Mouse (Mus musculus) v-Abl transformed pro-B cells (cell line): ENCODE data around the gene Batf3.

Source experiments
- in situ Hi-C, 2 experiments: fragments of 400-800 bp; cut with MboI; formaldehyde crosslinking; loops; one replicate each; pipeline ENCODE4 v1.15.1; 2025; ENCODE audit not compliant: unreplicated experiment in 2 of 2

Gene Batf3

GRCm38 (mm10) chr1:191097802-191098747, at the start of gene Batf3:
TSS of gene Batf3 (plus strand) at chr1:191097847.
- in situ Hi-C loops, result loop anchor here in 1 of 2 experiments (5.0 kb wide), 1 partner anchor 469 kb away; no protein-coding TSS in a partner anchor

- in situ Hi-C loops, result no loop called here
Observed at GRCm38 (mm10) chr1:191053555-191053954, 44.1 kb upstream of the Batf3 start.

- in situ Hi-C loops, result no loop called here
Observed at GRCm38 (mm10) chr1:191054870-191055532, 42.6 kb upstream of the Batf3 start.

GRCm38 (mm10) chr1:191055533-191055873, 42.1 kb upstream of the Batf3 start:
- in situ Hi-C loops, result no loop called here

- in situ Hi-C loops, result no loop called here
Observed at GRCm38 (mm10) chr1:191057461-191057860, 40.2 kb upstream of the Batf3 start.

GRCm38 (mm10) chr1:191062241-191062780, 35.3 kb upstream of the Batf3 start:
- in situ Hi-C loops, result loop anchor here in 1 of 2 experiments (5.0 kb wide), 1 partner anchor 35 kb away; the partner anchor contains the start of gene Flvcr1

GRCm38 (mm10) chr1:191062781-191063485, 34.7 kb upstream of the Batf3 start, which contains the start of the genes Tatdn3 and Nsl1:
TSS of gene Tatdn3 (minus strand) at chr1:191062932.
TSS of gene Nsl1 (plus strand) at chr1:191063012.
- in situ Hi-C loops, result loop anchor here in 1 of 2 experiments (5.0 kb wide), 1 partner anchor 36 kb away; the partner anchor contains the start of gene Flvcr1

GRCm38 (mm10) chr1:191063700-191064099, 33.9 kb upstream of the Batf3 start:
- in situ Hi-C loops, result loop anchor here in 1 of 2 experiments (5.0 kb wide), 1 partner anchor 36 kb away; the partner anchor contains the start of gene Flvcr1

GRCm38 (mm10) chr1:191064535-191064934, 33.1 kb upstream of the Batf3 start:
- in situ Hi-C loops, result loop anchor here in 1 of 2 experiments (5.0 kb wide), 1 partner anchor 37 kb away; the partner anchor contains the start of gene Flvcr1

GRCm38 (mm10) chr1:191065188-191065587, 32.5 kb upstream of the Batf3 start:
- in situ Hi-C loops, result no loop called here

- in situ Hi-C loops, result no loop called here
Observed at GRCm38 (mm10) chr1:191068377-191068776, 29.3 kb upstream of the Batf3 start.

- in situ Hi-C loops, result no loop called here
Observed at GRCm38 (mm10) chr1:191070259-191070658, 27.4 kb upstream of the Batf3 start.

GRCm38 (mm10) chr1:191071613-191072012, 26.0 kb upstream of the Batf3 start:
- in situ Hi-C loops, result no loop called here

GRCm38 (mm10) chr1:191072329-191072913, 25.2 kb upstream of the Batf3 start:
- in situ Hi-C loops, result no loop called here

GRCm38 (mm10) chr1:191073001-191073400, 24.6 kb upstream of the Batf3 start:
- in situ Hi-C loops, result no loop called here

GRCm38 (mm10) chr1:191073486-191073885, 24.2 kb upstream of the Batf3 start:
- in situ Hi-C loops, result no loop called here

GRCm38 (mm10) chr1:191075199-191075883, 22.3 kb upstream of the Batf3 start:
- in situ Hi-C loops, result loop anchor here in 1 of 2 experiments (5.0 kb wide), 1 partner anchor 133 kb away; no protein-coding TSS in a partner anchor

- in situ Hi-C loops, result no loop called here
Observed at GRCm38 (mm10) chr1:191083230-191083629, 14.4 kb upstream of the Batf3 start.

GRCm38 (mm10) chr1:191084951-191085559, 12.6 kb upstream of the Batf3 start:
- in situ Hi-C loops, result loop anchor here (5.0 kb wide), 3 partner anchors 87 to 197 kb away; no protein-coding TSS in a partner anchor
